Mouse (Mus musculus): ENCODE results near the gene Tsks.

DNA sequence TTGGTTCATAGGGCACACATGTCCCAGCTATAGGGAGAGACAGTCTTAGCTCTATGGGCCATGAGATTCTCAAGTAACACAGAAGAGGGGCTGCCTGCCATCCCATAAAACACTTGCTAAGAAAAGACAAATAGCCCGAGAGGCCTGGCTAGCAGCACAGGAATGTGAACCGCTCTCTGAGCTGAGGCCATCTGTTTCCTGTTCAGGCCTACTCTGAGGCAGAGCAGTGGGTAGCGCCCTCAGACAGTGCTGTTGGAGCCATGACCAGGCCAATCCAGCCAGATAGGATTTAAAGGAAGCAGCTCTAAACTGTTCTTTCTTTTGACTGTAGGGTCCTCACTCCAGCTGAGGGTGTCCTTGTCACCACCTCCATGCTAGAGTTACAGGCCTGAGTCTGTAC lies 61.5 kb downstream of the Tsks start:
- TF ChIP-seq CTCF (IDR thresholded peaks at IDR 0.05; ENCODE audit: control insufficient read depth, insufficient read depth, low read length): no peak
- no peak for TF ChIP-seq POLR2A (IDR thresholded peaks at IDR 0.05; ENCODE audit: borderline replicate concordance, control insufficient read depth, low read depth, low read length)

Data from bone marrow, adult 2 months (tissue).